In the genomic region with DNA sequence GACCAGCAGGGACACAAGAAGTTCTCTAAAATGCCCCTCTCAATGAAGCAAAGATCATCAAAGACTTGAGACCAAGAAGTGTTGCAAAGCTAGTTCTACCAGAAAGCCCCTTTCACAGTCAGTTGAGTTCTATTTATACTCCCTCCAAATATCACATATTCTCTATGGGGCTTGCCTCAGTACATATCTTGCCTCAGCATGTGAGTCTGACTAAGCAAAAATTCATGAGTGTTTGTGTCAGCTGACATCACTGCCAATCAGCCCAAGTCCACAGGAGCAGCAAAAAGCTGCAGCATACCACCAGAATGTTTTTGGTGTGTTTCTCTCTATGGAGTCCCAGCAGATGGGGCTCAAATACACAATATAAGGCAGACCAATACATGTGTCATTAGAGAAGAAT, we compare ENCODE assay signal across 24 mouse cellular contexts.
"Had no signal": no experiment of that assay in that cellular context is flagged by ENCODE, and none has a peak within 500 bp of the region (broad histone marks: within the 10 kb centered on the region; RNA-seq: fewer than 3 reads in every experiment).

No protein-coding gene starts in this region.

- H3K4me3 ChIP-seq: gastrocnemius, adult 2 months; heart, embryonic 10.5 days; heart, embryonic 12.5 days; hindbrain, embryonic 10.5 days; hindbrain, embryonic 12.5 days; intestine, embryonic 15.5 days; layer of hippocampus, adult 2 months; left cerebral cortex, adult 2 months; limb, embryonic 10.5 days; limb, embryonic 12.5 days had no signal

- H3K36me3 ChIP-seq: heart, embryonic 10.5 days; heart, embryonic 12.5 days; hindbrain, embryonic 10.5 days; hindbrain, embryonic 12.5 days; intestine, embryonic 15.5 days; limb, embryonic 10.5 days; limb, embryonic 12.5 days had no signal

- H3K27ac ChIP-seq: gastrocnemius, adult 2 months; heart, embryonic 10.5 days; hindbrain, embryonic 10.5 days; hindbrain, embryonic 12.5 days; hindbrain, embryonic 14.5 days; intestine, embryonic 15.5 days; layer of hippocampus, adult 2 months; left cerebral cortex, adult 2 months; limb, embryonic 10.5 days; limb, embryonic 12.5 days had no signal

- H3K9ac ChIP-seq: heart, embryonic 12.5 days; hindbrain, embryonic 12.5 days; hindbrain, embryonic 14.5 days; intestine, embryonic 15.5 days; limb, embryonic 12.5 days had no signal

- H3K4me1 ChIP-seq: heart, embryonic 10.5 days; heart, embryonic 12.5 days; hindbrain, embryonic 10.5 days; hindbrain, embryonic 12.5 days; intestine, embryonic 15.5 days; limb, embryonic 10.5 days; limb, embryonic 12.5 days had no signal

- H3K9me3 ChIP-seq: heart, embryonic 10.5 days; heart, embryonic 12.5 days; hindbrain, embryonic 10.5 days; hindbrain, embryonic 12.5 days; intestine, embryonic 15.5 days; limb, embryonic 10.5 days; limb, embryonic 12.5 days had no signal

- H3K27me3 ChIP-seq: heart, embryonic 12.5 days; hindbrain, embryonic 12.5 days; intestine, embryonic 15.5 days; limb, embryonic 12.5 days had no signal

- H3K4me2 ChIP-seq: heart, embryonic 12.5 days; hindbrain, embryonic 12.5 days; hindbrain, embryonic 14.5 days; intestine, embryonic 15.5 days; limb, embryonic 12.5 days had no signal

- ATAC-seq: hindbrain, embryonic 16.5 days; inflammation-experienced regulatory T-cells, adult 6 months; intestine, embryonic 15.5 days; intestine, postnatal 0 days had no signal

- DNase-seq: gastrocnemius, adult 2 months; gastrocnemius, postnatal 10 days; gastrocnemius, postnatal 25 days; heart, adult 18-20 months; heart, postnatal 10 days; heart, postnatal 4 days; kidney, adult 18-20 months; kidney, adult 8-10 months; kidney, postnatal 10 days; kidney, postnatal 25 days; kidney, postnatal 4 days had no signal
